ENCODE assay signal across 8 mouse cellular contexts in the genomic region with DNA sequence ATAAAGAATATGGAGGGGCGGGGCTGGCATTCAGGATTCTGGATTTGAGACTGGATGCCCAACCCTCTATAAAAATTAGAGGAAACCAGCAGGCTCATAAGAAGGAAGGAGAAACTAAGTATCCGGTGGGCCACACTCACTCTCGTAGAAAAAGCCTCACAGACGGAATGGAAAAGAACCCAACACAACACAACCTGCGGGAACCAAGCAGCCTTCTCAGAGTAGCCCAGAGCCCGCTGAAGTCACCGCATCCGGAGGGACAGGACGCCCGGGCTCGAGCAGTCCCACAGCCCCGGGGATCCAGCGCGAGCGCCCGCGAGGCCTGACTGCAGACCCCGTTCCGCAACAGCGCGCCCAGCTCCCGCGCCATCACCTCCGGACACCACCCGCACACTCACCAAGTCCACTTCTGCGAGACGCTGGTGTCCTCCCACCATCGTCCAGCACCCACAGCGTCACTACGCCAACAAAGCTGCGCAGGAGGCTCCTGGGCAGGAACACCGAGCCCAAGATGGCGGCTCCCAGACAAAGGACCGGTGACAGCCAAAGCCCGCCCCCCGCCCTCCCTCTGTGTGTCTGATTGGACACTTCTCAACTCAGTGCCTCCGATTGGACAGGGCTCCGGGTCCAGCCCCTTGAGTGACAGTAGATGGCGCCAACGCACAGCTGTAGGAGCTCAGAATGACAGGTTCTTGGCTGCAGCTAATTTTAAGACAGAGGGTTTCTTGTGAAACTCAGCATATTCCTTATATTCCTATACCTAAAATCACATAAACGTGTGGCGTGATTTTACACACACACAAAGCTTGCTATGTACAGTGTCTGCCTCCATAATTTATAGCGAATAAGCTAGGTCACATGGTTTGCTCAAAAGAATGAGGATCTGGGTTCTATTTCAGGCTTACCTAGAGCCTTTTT. TPM values are rescaled to one million over a fixed set of nuclear protein-coding genes. Genes with fewer than 3 reads are reported as not detected.
DNase-seq lines count a peak whose midpoint lies in the region; ATAC-seq and TF ChIP-seq lines count a peak whose summit lies in the region.

A gene (minus strand): TSS at position 551 of the 918 bp plus-strand sequence.

- peak; percentile 96 for ATAC-seq in forebrain, embryonic 15.5 days (replicated peaks)
- ATAC-seq in neutrophil, adult 5-6 weeks (ENCODE audit: extremely low read depth, insufficient number of reproducible peaks, low FRiP score, poor library complexity, severe bottlenecking): peak; percentile 93

- no peaks in the 10 kb centered on the region for H3K9me3 ChIP-seq in ES-E14 (ENCODE audit: control insufficient read depth, insufficient read depth, low read depth, low read length)
- peaks cover 32% of the 10 kb centered on the region for H3K9me3 ChIP-seq in forebrain, embryonic 15.5 days

- TF ChIP-seq POLR2A in lung, adult 2 months (IDR thresholded peaks at IDR 0.05; ENCODE audit: borderline replicate concordance, extremely low read depth, low read depth, low read length): peak; percentile 97

- H3K27me3 ChIP-seq in forebrain, embryonic 15.5 days: no peaks in the 10 kb centered on the region

- peak; percentile 94 for DNase-seq in ES-E14 (ENCODE audit: low read depth, low spot score)
- peak; percentile 94 for DNase-seq in cerebellum, adult 11-12 months
- DNase-seq in heart, postnatal 25 days (ENCODE audit: low spot score): peak; percentile 87
- peak; percentile 91 to 98 for DNase-seq in layer of hippocampus, adult 18-20 months (ENCODE audit: low spot score in 2 of 2)
- peak; percentile 87 for DNase-seq in lung, adult 2 months
- peak; percentile 86 to 91 for DNase-seq in thymus, adult 18-20 months

- H3K36me3 ChIP-seq in ES-E14 (ENCODE audit: control insufficient read depth, insufficient read depth, low read length, poor library complexity, severe bottlenecking): peaks cover 5% of the 10 kb centered on the region; the same call in 1 of the 2 replicates
- peaks cover 39% of the 10 kb centered on the region for H3K36me3 ChIP-seq in forebrain, embryonic 15.5 days

- intact Hi-C loops in heart, postnatal 25 days (cut with DNase I): loop anchor here (5.0 kb wide), 1 partner anchor 362 kb away; a partner anchor contains a TSS

- H3K9ac ChIP-seq in ES-E14 (ENCODE audit: insufficient read depth, low read depth, low read length, poor library complexity, severe bottlenecking): peak within 1 kb of the TSS; percentile 89
- peak within 1 kb of the TSS; percentile 97 for H3K9ac ChIP-seq in forebrain, embryonic 15.5 days (replicated peaks)

- H3K4me2 ChIP-seq in forebrain, embryonic 15.5 days (replicated peaks): peak within 1 kb of the TSS; percentile 40

- peak; percentile 17; the same call in 1 of the 2 replicates for TF ChIP-seq CTCF in lung, adult 2 months (IDR thresholded peaks at IDR 0.05; ENCODE audit: insufficient read depth, low read length)

- H3K4me3 ChIP-seq in ES-E14 (ENCODE audit: insufficient read depth in 1 of 2, low read depth in 1 of 2, low read length in 2 of 2, poor library complexity in 1 of 2, severe bottlenecking in 1 of 2): peak within 1 kb of the TSS; percentile 90 to 91
- H3K4me3 ChIP-seq in forebrain, embryonic 15.5 days: peak within 1 kb of the TSS; percentile 83
- peak within 1 kb of the TSS; percentile 97 for H3K4me3 ChIP-seq in lung, adult 2 months (replicated peaks; ENCODE audit: extremely low read depth, low read depth, low read length)

- no peak within 1 kb of the TSS for H3K27ac ChIP-seq in ES-E14 (ENCODE audit: insufficient read depth, low read depth, low read length, poor library complexity, severe bottlenecking)
- H3K27ac ChIP-seq in forebrain, embryonic 15.5 days (replicated peaks): peak within 1 kb of the TSS; percentile 99

- in situ Hi-C loops in ES-E14 (cut with MboI; ENCODE audit: low sequenced_read_pairs in 2 of 2, unreplicated experiment in 2 of 2): no loop called here

- peaks cover 0 to 4% of the 10 kb centered on the region in 2 experiments; a peak in 1 of 4 replicates for H3K4me1 ChIP-seq in ES-E14 (ENCODE audit: control insufficient read depth in 2 of 2, insufficient read depth in 2 of 2, low read length in 2 of 2, poor library complexity in 1 of 2)
- peaks cover 26% of the 10 kb centered on the region for H3K4me1 ChIP-seq in forebrain, embryonic 15.5 days
- H3K4me1 ChIP-seq in lung, adult 2 months (ENCODE audit: control insufficient read depth, insufficient read depth, low read length): peaks cover 9% of the 10 kb centered on the region; the same call in 1 of the 2 replicates

- 1% methylated on average over 43 of the region's 43 CpGs for WGBS in forebrain, embryonic 15.5 days
- under 1% methylated on average over 43 of the region's 43 CpGs for WGBS in lung, adult 2 months

TF ChIP-seq in ES-E14, 5 proteins besides CTCF, POLR2A, EP300 and RAD21:
- 0 out of 2 replicates have a peak, but pooled peaks have one; percentile 10 for TF ChIP-seq MAFK (IDR thresholded peaks at IDR 0.05; ENCODE audit: insufficient read depth, low read depth, low read length)
- TF ChIP-seq HCFC1 (IDR thresholded peaks at IDR 0.05; ENCODE audit: borderline replicate concordance, insufficient read depth, low read length): no peak
- peak; percentile 88 for TF ChIP-seq CHD2 (IDR thresholded peaks at IDR 0.05; ENCODE audit: low read depth, low read length)
- TF ChIP-seq ZC3H11A (IDR thresholded peaks at IDR 0.05; ENCODE audit: borderline replicate concordance, low read depth, low read length): no peak
- no peak for TF ChIP-seq ZNF384 (IDR thresholded peaks at IDR 0.05; ENCODE audit: low read depth, low read length)
TF ChIP-seq in ES-E14: peak in this region for 2.

RNA-seq across cellular contexts. Expression of the gene that starts here (rescaled TPM):
- 8.4 and 10.0 TPM in 2 replicates for total RNA-seq in ES-E14 (2012; rRNA removed)
- polyA plus RNA-seq in forebrain, embryonic 15.5 days (2015; fragmentation: Nextera tagmentation; extraction: Ambion mirVana): 108 and 115 TPM in 2 replicates
- 10 to 100 TPM; 19.9 to 22.4 TPM for total RNA-seq in heart, postnatal 25 days (2021)
- 10 to 100 TPM; 29.8 to 30.3 TPM for total RNA-seq in layer of hippocampus, adult 18-20 months (2021)
- polyA plus RNA-seq in lung, adult 2 months (2012; rRNA removed): 6.3 and 8.2 TPM in 2 replicates
- 55.5 and 59.7 TPM in 2 replicates for total RNA-seq in neutrophil, adult 5-6 weeks (2017)

Comparison
In these comparisons a context has a peak if more than half of its experiments do, and no peak if none do; other contexts are left out.
1. RNA of the gene that starts here (polyA plus RNA-seq): 108 to 115 TPM in forebrain, embryonic 15.5 days; 6.3 to 8.2 TPM in lung, adult 2 months; every median in the first group is over 10 times any median in the second.
2. Peak in every context shown above with its lines, with median percentiles within 50 percentile points of each other: DNase-seq and H3K4me3 ChIP-seq.